Mouse (Mus musculus): ENCODE results near the gene 1700067K01Rik. TPM values are rescaled to one million over a fixed set of nuclear protein-coding genes. Genes with fewer than 3 reads are reported as not detected.

Gene 1700067K01Rik
- 1 to 10 TPM in 1 of 2 experiments, under 1 TPM in 1; 0.46 to 1.1 TPM for total RNA-seq (2021)

- intact Hi-C loops (cut with DNase I), result no loop called here
- no peak for DNase-seq
These were observed at the start of gene 1700067K01Rik for GRCm38 (mm10) chr8:84001281-84002000. 1700067K01Rik (plus strand) TSS chr8:84001502.

- DNase-seq, result no peak
- intact Hi-C loops (cut with DNase I), result loop anchor here (10.0 kb wide), 1 partner anchor 180 kb away; no protein-coding TSS in a partner anchor
These were observed 46.6 kb upstream of the 1700067K01Rik start for GRCm38 (mm10) chr8:83954749-83955105.

GRCm38 (mm10) chr8:83955106-83955957 is 46.0 kb upstream of the 1700067K01Rik start, which contains the start of the genes Gm10644 and Asf1b:
Gm10644 (minus strand) TSS chr8:83955205.
Asf1b (plus strand) TSS chr8:83955507.
- peak; percentile 100 for DNase-seq
- intact Hi-C loops (cut with DNase I), result loop anchor here (10.0 kb wide), 1 partner anchor 181 kb away; no protein-coding TSS in a partner anchor

GRCm38 (mm10) chr8:83955958-83956218 is 45.4 kb upstream of the 1700067K01Rik start:
- intact Hi-C loops (cut with DNase I), result loop anchor here (10.0 kb wide), 1 partner anchor 181 kb away; no protein-coding TSS in a partner anchor
- no peak for DNase-seq

- DNase-seq, result no peak
- intact Hi-C loops (cut with DNase I), result loop anchor here (10.0 kb wide), 1 partner anchor 182 kb away; no protein-coding TSS in a partner anchor
These were observed 44.5 kb upstream of the 1700067K01Rik start for GRCm38 (mm10) chr8:83956789-83957188.

DNA sequence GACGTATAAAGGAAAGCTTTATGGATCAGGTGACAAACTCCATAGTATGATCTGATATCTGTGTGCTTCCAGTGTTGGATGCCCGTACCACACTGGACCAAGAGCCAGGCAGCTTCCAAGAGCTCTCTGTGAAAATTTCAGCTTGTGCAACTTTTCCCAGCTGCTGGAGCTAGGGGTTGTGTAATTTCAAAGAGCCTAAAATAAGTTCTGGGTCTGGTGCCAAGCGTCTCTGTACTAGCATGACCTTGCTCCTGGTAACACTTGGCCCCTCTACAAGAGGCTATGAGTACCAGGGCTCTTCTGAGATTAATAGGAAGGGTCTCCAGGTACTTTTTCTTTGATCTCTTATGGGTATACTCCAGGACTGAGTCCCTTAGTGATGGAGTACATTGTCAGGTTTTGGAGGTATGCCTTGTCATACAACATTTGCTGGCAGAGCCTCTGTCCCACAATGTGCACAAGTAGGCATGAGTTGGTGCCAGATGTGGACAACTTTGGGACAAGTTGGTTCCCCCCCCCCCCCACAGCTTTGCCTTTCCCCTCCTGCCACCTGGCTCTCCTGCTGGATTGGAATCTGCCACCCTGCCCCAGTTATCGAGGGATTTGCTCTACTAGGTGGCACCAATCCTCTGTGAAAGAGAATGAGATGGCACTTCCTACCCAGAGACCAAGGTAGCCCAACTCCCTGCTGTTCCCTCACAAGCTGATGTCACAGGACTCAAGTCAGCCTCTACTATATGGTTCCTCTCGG is 37.1 kb upstream of the 1700067K01Rik start:
- intact Hi-C loops (cut with DNase I), result no loop called here
- no peak for DNase-seq

DNA sequence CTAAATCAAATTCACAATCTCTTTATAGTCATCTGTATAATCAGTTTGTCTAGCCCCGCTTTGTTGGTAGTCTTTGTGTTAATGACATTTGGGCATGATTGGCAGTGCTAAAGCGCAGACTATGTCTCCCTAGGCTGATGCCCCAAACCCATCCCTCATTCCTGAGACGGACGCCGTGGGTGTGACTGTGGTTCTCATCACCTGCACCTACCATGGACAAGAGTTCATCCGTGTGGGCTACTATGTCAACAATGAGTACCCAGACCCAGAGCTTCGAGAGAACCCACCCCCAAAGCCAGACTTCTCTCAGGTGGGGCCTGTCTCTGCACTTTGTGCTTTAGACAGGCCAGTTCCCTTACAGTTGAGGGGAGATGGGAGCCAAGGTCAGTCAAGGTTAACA is 33.6 kb upstream of the 1700067K01Rik start:
- intact Hi-C loops (cut with DNase I), result no loop called here

DNA sequence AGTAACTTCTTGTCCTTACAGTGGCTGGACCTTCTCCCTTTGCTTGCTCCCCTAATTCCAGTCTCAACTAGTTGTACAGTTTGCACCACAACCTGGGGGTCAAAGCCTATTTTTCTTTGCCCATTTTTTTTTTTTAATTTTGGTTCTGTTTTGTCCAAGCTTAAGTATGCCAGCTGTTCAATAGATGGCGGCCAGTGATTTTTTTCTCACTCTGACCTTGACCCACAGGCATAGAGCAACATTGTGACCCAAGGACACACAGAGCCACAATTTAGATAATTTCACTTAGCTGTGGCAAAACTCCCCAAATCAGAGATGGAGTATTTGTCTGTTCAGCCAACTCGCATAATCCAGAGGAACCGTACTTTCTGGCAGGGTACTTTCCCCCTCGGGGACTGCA is 30.2 kb upstream of the 1700067K01Rik start:
- intact Hi-C loops (cut with DNase I), result no loop called here
- DNase-seq, result no peak

More for the DNA sequence above, 33.6 kb upstream of the 1700067K01Rik start:
- no peak for DNase-seq

DNA sequence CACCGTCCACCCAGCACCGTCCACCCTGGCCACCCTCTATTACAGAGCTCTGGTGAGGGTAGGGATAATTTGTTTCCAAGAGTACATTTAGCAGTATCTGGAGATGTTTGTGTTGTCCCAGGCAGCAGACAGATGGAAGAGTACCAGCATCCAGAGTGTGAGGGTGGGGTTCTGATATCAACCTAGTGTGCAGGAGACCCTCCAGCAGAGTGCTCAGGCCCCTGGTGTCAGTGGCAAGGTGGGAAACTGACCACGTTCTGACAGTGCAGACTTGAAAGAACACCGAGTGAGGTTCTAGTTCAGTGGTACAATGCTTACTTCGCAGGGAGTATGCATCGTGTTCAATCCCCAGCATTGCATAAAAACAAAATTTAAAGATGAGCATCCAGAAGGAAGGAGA is 29.6 kb upstream of the 1700067K01Rik start:
- no peak for DNase-seq
- intact Hi-C loops (cut with DNase I), result no loop called here

GRCm38 (mm10) chr8:83972150-83973120 is 28.9 kb upstream of the 1700067K01Rik start, which contains the start of gene Prkaca:
Prkaca (plus strand) TSS chr8:83972993.
- peak; percentile 99 for DNase-seq
- intact Hi-C loops (cut with DNase I), result no loop called here

DNA sequence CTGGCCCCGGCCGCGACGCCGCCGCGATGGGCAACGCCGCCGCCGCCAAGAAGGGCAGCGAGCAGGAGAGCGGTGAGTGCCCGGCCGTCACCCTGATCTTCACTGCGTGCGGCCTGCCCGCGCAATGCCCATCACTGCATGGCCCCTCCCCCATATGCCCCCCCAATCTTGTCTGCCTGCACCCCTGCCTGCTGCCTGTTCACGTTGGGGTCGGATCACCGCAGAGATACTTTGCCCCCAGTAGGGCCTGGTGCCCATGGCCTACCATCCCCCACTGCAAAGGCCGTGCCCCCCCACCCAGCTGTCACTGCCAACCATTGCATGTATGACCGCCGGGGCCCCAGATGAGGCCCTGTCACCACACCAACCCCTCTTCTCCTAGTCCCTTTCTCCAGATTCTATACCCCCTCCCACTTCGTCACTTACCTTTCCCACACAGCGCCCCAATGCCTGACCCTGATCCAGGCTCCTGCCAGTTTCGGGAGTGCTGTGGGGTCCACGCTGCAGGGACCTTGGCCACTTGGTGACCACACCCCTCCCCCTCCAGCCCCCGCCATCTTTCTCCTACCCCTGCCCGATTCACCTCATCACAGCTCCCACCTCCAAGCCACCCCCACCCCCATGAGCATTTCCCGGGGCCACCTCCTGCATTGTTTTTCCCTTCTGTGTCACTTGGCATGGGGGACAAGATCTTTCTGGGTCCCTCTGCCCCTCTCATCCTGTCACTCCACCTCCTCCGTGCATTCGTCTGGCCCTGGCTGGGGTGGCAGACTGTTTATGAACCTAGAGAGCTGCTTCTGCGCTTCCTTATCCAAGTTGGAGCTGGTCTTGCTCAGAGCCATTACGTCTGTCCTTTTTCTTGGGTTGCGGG is 27.9 kb upstream of the 1700067K01Rik start:
- intact Hi-C loops (cut with DNase I), result no loop called here
- peak; percentile 59 for DNase-seq

DNA sequence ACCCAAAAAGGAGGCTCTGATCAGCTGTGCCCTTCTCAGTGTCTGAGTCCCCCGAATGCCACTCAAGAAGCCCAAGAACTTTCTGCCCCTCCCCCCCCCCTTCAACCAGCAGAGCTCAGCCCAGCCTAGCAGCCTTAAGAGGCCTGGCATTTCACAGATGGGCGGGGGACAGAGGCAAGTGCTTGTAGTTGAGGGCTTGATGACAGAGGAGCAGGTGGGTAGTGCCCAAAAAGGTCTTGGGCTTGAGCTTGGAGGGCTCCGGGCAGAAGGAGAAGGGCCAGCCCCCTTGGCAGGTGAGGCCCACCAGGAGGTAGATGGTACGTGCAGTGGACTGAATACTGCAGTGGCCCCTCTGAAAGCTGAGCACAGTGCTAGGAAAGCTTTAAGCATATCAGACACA is 26.8 kb upstream of the 1700067K01Rik start:
- intact Hi-C loops (cut with DNase I), result no loop called here
- no peak for DNase-seq

DNA sequence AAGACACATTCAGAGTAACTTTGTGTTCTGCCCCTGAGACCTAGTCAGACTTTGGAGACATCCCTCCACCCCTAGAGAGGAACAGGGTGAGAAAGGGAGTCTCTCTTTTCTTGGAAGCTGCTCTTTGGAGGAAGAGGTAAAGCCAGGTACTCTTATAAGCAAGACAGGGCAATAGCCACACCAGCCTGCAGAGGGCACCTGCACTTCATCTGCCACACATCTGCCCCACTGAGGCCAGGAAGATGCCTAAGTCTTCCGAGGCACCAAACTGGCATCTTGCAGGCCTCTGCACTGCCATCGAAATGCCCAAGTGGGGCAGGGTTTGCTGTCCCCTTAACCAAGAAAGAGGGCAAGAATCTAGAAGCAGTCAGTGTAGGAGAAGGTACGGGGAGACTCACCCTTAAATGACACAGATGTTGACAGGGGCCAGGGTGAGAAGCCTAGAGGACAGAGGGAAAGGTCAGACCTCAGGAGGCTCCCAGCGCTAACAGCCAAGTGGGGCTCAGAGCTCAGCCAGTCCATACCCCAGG is 25.1 kb upstream of the 1700067K01Rik start:
- DNase-seq, result no peak
- intact Hi-C loops (cut with DNase I), result no loop called here

DNA sequence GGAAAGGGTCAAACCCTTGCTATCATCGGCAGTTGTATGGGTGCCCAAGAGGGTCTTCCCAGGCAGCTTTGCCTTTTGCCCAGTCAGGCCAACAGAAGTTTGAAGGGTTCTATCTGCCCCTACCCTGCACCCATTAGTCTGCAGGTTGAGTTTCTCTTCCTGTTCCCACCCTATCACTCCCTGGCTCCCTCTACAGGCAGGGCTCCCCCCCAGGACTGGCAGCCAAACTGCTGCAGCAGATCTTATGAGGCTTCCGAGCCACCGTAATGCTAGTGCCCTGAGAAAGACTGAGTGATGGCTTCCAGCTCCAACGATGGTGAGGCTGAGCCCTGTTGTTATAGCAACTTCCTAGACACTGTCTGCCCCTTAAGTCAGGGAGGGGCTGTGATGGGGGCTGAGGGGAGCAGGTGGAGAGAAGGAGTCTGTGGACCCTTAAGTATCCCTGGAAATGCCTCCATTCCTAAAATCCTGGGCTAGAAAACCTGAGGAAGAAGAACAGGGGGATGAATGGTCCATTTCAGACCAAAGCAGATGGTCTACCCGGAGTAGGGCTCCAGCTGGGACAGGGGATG is 24.4 kb upstream of the 1700067K01Rik start:
- DNase-seq, result no peak

GRCm38 (mm10) chr8:83977646-83978045 is 23.7 kb upstream of the 1700067K01Rik start:
- intact Hi-C loops (cut with DNase I), result no loop called here
- no peak for DNase-seq

More for the DNA sequence above, 24.4 kb upstream of the 1700067K01Rik start:
- intact Hi-C loops (cut with DNase I), result no loop called here

- intact Hi-C loops (cut with DNase I), result no loop called here
- DNase-seq, result no peak
These were observed 23.1 kb upstream of the 1700067K01Rik start for GRCm38 (mm10) chr8:83978200-83978599.

DNA sequence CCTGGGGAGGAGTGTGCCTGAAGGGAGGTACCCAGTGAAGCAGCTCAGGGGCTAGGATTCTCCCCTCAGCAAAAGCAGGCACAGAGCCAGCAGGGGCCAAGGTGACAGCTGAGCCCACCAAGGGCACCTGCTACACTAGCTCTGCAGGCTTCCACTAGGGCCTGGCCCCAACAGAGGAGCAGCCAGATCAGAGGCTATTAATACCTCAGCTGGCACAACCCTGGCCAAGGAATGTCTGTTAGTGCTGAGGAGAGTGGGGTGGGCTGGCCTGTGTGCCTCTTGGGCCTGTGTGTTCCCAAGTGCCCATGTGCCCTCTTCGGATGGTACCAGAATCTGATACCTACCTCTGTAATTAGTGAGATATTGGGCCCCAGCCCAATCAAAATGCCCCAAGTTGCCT is 21.1 kb upstream of the 1700067K01Rik start:
- intact Hi-C loops (cut with DNase I), result no loop called here

DNA sequence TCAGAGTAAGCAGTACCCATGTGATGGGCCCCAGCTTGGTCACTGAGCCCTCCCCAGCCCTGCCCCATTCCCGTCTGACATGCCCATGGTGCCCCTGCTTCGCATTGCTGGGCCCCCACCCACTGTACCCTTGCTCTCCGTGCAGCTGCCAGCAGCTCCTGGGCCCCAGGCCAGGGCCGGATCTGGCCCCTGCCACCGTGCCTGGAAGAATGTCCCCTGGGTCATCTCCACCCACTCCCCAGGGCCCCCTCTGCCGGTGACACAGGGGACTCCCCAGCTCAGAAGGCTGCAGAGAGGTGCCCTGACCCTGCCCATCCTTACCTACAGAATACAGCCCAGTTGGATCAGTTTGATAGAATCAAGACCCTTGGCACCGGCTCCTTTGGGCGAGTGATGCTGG is 20.5 kb upstream of the 1700067K01Rik start:
- intact Hi-C loops (cut with DNase I), result no loop called here
- DNase-seq, result no peak

More for the DNA sequence above, 21.1 kb upstream of the 1700067K01Rik start:
- DNase-seq, result no peak
